Comparison of ENCODE assay signal across 8 mouse cellular contexts in genomic region chr10:18319691-18320090, GRCm38 (mm10). TPM values are rescaled to one million over a fixed set of nuclear protein-coding genes. Genes with fewer than 3 reads are reported as not detected.
DNase-seq lines count a peak whose midpoint lies in the region; ATAC-seq and TF ChIP-seq lines count a peak whose summit lies in the region.

No protein-coding gene starts in this region.

- no peaks in the 10 kb centered on the region for H3K9me3 ChIP-seq in heart, embryonic 10.5 days
- no peaks in the 10 kb centered on the region for H3K9me3 ChIP-seq in ES-E14 (ENCODE audit: control insufficient read depth, insufficient read depth, low read depth, low read length)
- H3K9me3 ChIP-seq in hindbrain, embryonic 13.5 days: no peaks in the 10 kb centered on the region
- H3K9me3 ChIP-seq in midbrain, embryonic 11.5 days (ENCODE audit: control insufficient read depth, low read length): no peaks in the 10 kb centered on the region

- H3K27ac ChIP-seq in heart, embryonic 10.5 days: peak overlapping the region; percentile 95; the same call in 1 of the 2 replicates
- no peak overlapping the region for H3K27ac ChIP-seq in ES-E14 (ENCODE audit: insufficient read depth, low read depth, low read length, poor library complexity, severe bottlenecking)
- no peak overlapping the region for H3K27ac ChIP-seq in hindbrain, embryonic 13.5 days
- H3K27ac ChIP-seq in midbrain, embryonic 11.5 days (ENCODE audit: low read depth, low read length): no peak overlapping the region

- no peaks in the 10 kb centered on the region for H3K27me3 ChIP-seq in heart, embryonic 10.5 days (ENCODE audit: insufficient read depth, poor library complexity, severe bottlenecking)
- peaks cover 13% of the 10 kb centered on the region; the same call in 1 of the 2 replicates for H3K27me3 ChIP-seq in hindbrain, embryonic 13.5 days
- no peaks in the 10 kb centered on the region; the same call in 1 of the 2 replicates for H3K27me3 ChIP-seq in midbrain, embryonic 11.5 days (ENCODE audit: control insufficient read depth, insufficient read depth, low read length)

- in situ Hi-C loops in ES-E14 (cut with MboI; ENCODE audit: low sequenced_read_pairs in 2 of 2, unreplicated experiment in 2 of 2): no loop called here

- H3K9ac ChIP-seq in ES-E14 (ENCODE audit: insufficient read depth, low read depth, low read length, poor library complexity, severe bottlenecking): no peak overlapping the region
- H3K9ac ChIP-seq in hindbrain, embryonic 13.5 days: peak overlapping the region; percentile 85
- peak overlapping the region; percentile 96; the same call in 1 of the 2 replicates for H3K9ac ChIP-seq in midbrain, embryonic 11.5 days (ENCODE audit: low read length)

- 20% methylated on average over 4 of the region's 4 CpGs for whole genome bisulfite sequencing in heart, embryonic 10.5 days
- 16% methylated on average over 4 of the region's 4 CpGs for WGBS in hindbrain, embryonic 13.5 days
- WGBS in midbrain, embryonic 11.5 days: 22% methylated on average over 4 of the region's 4 CpGs

- intact Hi-C loops in heart, postnatal 25 days (cut with DNase I): loop anchor here (2.0 to 5.0 kb wide), 3 partner anchors 67 to 208 kb away; no protein-coding TSS in a partner anchor

- ATAC-seq in hindbrain, embryonic 13.5 days (ENCODE audit: low FRiP score): no peak
- ATAC-seq in midbrain, embryonic 11.5 days (ENCODE audit: low FRiP score): no peak

- no peaks in the 10 kb centered on the region for H3K36me3 ChIP-seq in heart, embryonic 10.5 days
- H3K36me3 ChIP-seq in ES-E14 (ENCODE audit: control insufficient read depth, insufficient read depth, low read length, poor library complexity, severe bottlenecking): no peaks in the 10 kb centered on the region
- H3K36me3 ChIP-seq in hindbrain, embryonic 13.5 days: no peaks in the 10 kb centered on the region
- H3K36me3 ChIP-seq in midbrain, embryonic 11.5 days (ENCODE audit: control insufficient read depth, insufficient read depth, low read length): no peaks in the 10 kb centered on the region

- H3K4me1 ChIP-seq in heart, embryonic 10.5 days: peaks cover 19% of the 10 kb centered on the region
- H3K4me1 ChIP-seq in ES-E14 (ENCODE audit: control insufficient read depth in 2 of 2, insufficient read depth in 2 of 2, low read length in 2 of 2, poor library complexity in 1 of 2): peaks cover 4% of the 10 kb centered on the region in 2 experiments; a peak in 3 of 4 replicates
- H3K4me1 ChIP-seq in hindbrain, embryonic 13.5 days (replicated peaks): peaks cover 14% of the 10 kb centered on the region; the same call in 1 of the 2 replicates
- H3K4me1 ChIP-seq in midbrain, embryonic 11.5 days (ENCODE audit: control insufficient read depth, insufficient read depth, low read length): peaks cover 14% of the 10 kb centered on the region

- DNase-seq in heart, embryonic 10.5 days (ENCODE audit: low spot score): no peak
- DNase-seq in heart, postnatal 25 days (ENCODE audit: low spot score): no peak
- DNase-seq in ES-E14 (ENCODE audit: low read depth, low spot score): no peak
- DNase-seq in midbrain, embryonic 11.5 days (ENCODE audit: low spot score, missing footprints): peak; percentile 89
- DNase-seq in gastrocnemius, adult 8-10 months (ENCODE audit: low spot score in 2 of 2): no peak
- DNase-seq in adrenal gland, adult (ENCODE audit: inconsistent age in 2 of 2, low spot score in 1 of 2): no peak
- no peak for DNase-seq in urinary bladder, postnatal 36 days (ENCODE audit: low spot score in 2 of 2)

- peak overlapping the region; percentile 80 for H3K4me3 ChIP-seq in heart, embryonic 10.5 days
- H3K4me3 ChIP-seq in ES-E14 (ENCODE audit: insufficient read depth in 1 of 2, low read depth in 1 of 2, low read length in 2 of 2, poor library complexity in 1 of 2, severe bottlenecking in 1 of 2): peak overlapping the region; percentile 70 to 76; a peak in 3 of 4 replicates
- H3K4me3 ChIP-seq in hindbrain, embryonic 13.5 days: peak overlapping the region; percentile 81
- H3K4me3 ChIP-seq in midbrain, embryonic 11.5 days (ENCODE audit: low read depth, low read length): peak overlapping the region; percentile 81

- peak overlapping the region; percentile 97 for H3K4me2 ChIP-seq in hindbrain, embryonic 13.5 days
- H3K4me2 ChIP-seq in midbrain, embryonic 11.5 days: peak overlapping the region; percentile 92

TF ChIP-seq in ES-E14, 5 proteins besides CTCF, POLR2A, EP300 and RAD21:
- TF ChIP-seq ZC3H11A (IDR thresholded peaks at IDR 0.05; ENCODE audit: borderline replicate concordance, low read depth, low read length) (no peak), CHD2 (IDR thresholded peaks at IDR 0.05; ENCODE audit: low read depth, low read length) (no peak), ZNF384 (IDR thresholded peaks at IDR 0.05; ENCODE audit: low read depth, low read length) (no peak), MAFK (IDR thresholded peaks at IDR 0.05; ENCODE audit: insufficient read depth, low read depth, low read length) (no peak), HCFC1 (IDR thresholded peaks at IDR 0.05; ENCODE audit: borderline replicate concordance, insufficient read depth, low read length) (no peak)

RNA-seq across cellular contexts. Expression of gene Nhsl1, which starts 0.9 kb away (rescaled TPM):
- polyA plus RNA-seq in heart, embryonic 10.5 days (2016; fragmentation: Nextera tagmentation; extraction: Ambion mirVana): 10.6 and 14.9 TPM in 2 replicates
- total RNA-seq in heart, postnatal 25 days (2021): 10 to 100 TPM; 19.2 to 21.4 TPM
- 5.5 and 7.7 TPM in 2 replicates for total RNA-seq in ES-E14 (2012; rRNA removed)
- 18.9 and 20.7 TPM in 2 replicates for polyA plus RNA-seq in hindbrain, embryonic 13.5 days (2015; fragmentation: Nextera tagmentation; extraction: Ambion mirVana)
- 14.6 and 15.3 TPM in 2 replicates for polyA plus RNA-seq in midbrain, embryonic 11.5 days (2014; fragmentation: Nextera tagmentation; extraction: Ambion mirVana)
- 1 to 10 TPM; 5.9 to 7.1 (median 6.4) TPM for total RNA-seq in gastrocnemius, adult 8-10 months (2022)
